Mouse (Mus musculus): Measurements from ENCODE around the gene Eid1. TPM values are rescaled to one million over a fixed set of nuclear protein-coding genes. Genes with fewer than 3 reads are reported as not detected.

The Eid1 gene
- polyA plus RNA-seq (2012; rRNA removed), result 184 and 265 TPM in 2 replicates

DNA sequence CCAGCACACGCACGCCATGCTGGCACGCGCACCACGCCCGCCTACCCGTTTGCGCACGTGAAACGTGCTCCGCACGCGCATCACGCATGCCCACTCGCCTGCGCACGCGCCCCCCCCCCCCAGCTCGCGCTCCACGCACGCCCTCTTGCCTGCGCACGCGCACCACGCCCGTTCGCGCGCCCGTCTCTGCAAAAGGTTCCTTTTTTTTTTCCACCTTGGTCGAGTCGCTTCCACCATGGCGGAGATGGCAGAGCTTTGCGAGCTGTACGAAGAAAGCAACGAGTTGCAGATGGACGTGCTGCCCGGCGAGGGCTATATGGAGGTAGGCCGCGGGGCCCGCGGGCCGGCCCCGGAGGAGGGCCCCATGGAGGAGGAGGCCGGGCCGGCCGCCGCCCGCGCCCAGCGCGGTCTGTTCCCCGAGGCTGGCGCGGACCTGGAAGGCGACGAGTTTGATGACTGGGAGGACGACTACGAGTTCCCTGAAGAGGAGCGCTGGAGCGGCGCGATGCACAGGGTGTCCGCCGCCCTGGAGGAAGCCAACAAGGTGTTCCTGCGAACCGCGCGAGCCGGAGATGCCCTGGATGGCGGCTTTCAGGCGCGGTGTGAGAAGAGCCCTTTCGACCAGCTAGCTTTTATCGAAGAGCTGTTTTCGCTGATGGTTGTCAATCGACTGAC lies at the start of gene Eid1:
TSS of gene Eid1 (plus strand) at position 139 of the 675 bp plus-strand sequence.

DNA sequence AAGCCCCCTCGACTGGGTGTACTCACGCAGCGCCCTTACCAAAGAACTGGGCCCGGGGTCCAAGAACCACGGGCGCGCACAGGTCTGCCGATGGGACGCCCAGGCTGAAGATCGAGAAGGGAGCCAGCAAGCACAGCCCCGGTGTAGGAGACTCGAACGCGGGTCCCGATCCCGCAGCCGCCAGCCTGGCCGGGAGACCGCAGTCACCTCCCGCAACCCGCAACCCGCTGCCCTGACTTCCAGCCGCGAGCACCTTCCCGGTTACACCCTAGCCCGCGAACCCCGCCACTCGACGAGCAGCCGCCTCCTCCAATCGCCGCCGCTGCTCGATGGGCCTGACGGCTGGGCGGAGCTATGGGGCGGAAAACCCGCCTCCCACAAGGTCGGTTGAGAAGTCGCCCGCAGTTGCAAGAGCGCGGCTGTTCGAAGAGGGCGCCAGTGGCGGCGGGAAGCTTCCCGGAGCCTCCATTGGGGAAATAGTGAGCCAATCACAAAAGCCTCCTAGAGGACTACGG lies 48.0 kb upstream of the Eid1 start, which contains the start of gene Cep152:
TSS of gene Cep152 (minus strand) at position 277 of the 515 bp plus-strand sequence.

DNA sequence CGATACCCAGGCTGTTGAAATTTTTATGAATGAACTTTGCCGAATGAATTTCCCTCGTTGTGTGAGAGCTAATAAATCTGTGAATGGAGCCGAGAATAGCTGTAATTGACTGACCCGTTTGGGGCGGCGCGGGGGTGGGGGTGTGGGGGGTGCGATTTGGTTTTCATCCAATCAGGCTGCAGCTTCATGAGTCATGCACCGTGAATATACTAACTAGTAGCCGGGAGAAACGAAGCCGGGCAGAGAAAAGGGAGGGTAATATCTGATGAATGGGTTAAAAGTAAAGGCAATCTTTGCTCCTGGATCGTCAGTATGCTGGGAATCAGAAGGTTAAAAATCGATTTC lies 51.2 kb downstream of the Eid1 start, which contains the start of gene Shc4:
TSS of gene Shc4 (minus strand) at position 63 of the 345 bp plus-strand sequence.

Other genes with a start within 250 kb of the Eid1 start
- 0.10 and 0.15 TPM in 2 replicates for gene Gm9913, start 168.0 kb upstream of the Eid1 start, polyA plus RNA-seq (2012; rRNA removed)
- 9.7 and 13.4 TPM in 2 replicates for gene Fbn1, start 165.1 kb upstream of the Eid1 start, polyA plus RNA-seq (2012; rRNA removed)
- gene Cep152, start 48.0 kb upstream of the Eid1 start, polyA plus RNA-seq (2012; rRNA removed), result 9.9 and 14.1 TPM in 2 replicates
- gene Shc4, start 51.1 kb downstream of the Eid1 start, polyA plus RNA-seq (2012; rRNA removed), result 1.0 and 1.7 TPM in 2 replicates
- 15.1 and 18.5 TPM in 2 replicates for gene Secisbp2l, start 109.8 kb downstream of the Eid1 start, polyA plus RNA-seq (2012; rRNA removed)
- gene Galk2, start 186.0 kb downstream of the Eid1 start, polyA plus RNA-seq (2012; rRNA removed), result 18.5 and 27.1 TPM in 2 replicates
- gene Cops2, start 186.0 kb downstream of the Eid1 start, polyA plus RNA-seq (2012; rRNA removed), result 94.9 and 111 TPM in 2 replicates

Data from central nervous system, embryonic 11.5 days (tissue).